Mouse (Mus musculus): ENCODE measurements around the gene Nlrp6. TPM values are rescaled to one million over a fixed set of nuclear protein-coding genes. Genes with fewer than 3 reads are reported as not detected.

Nlrp6 gene
- not detected for total RNA-seq (2023)

DNA sequence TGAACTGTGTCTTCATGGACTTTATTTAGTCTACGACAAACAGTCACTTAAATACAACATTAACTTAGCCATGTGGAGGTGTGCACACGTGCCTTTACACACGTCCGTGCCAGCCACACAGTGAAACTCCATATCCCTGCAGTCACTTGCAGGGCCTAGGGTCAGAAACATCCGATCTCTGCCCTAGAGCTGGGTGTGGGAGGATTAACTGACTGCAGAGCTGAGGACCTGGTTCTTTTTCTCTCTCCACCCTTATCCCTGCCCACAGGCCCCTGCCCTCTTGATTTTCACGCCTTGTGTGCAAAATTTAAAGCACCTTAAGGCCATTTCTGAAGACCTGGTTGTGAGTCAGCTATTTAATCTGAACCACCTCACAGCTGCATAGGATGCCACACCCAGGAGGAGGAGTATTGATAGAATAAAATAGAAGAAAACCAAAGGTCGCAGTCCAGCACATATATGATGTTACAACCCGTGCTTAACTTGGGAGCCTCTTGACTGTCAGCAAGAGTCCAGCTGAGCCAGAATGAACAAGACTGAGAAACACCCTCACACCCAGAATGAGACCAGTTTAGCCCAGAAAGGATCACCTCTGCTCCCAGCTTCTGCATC lies at the start of gene Nlrp6:
TSS of gene Nlrp6 (plus strand) at position 485 of the 612 bp plus-strand sequence.

DNA sequence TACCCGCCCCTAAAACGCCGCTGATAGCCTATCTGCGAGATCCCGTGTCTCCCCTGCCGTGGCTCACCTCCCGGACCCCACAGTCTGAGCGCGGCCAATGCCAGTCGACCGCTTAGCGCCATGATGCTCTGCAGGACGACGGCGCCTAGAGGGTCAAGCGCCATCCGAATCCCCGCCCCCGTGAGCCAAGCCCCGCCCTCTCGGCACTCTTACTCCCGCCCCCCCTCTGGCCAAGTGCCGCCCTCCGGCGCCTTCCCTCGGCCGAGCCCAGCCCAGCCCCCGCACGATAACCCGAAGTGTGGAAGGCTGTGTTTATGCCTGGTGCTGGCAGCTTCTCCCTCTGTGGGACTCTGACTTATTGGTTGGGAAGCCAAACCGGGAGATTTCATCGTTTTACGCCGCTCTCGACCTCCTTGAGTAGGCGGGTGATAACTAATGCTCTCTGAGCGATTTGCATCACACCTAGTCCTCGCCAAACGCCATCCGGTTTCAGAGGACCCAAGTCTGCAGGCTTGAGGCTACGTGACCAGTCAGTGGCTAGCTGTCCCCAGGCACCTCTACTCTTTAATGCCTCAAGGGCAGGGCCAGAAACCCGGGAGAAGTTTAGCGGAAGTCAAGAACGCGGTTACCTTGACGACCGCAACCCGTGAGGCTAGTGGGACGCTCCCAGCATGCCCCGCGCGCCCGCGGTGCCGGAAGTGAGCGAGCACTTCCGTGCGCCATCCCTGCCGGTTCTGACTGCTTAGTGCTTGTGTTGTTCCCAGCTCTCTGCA lies 38.8 kb upstream of the Nlrp6 start, which contains the start of the genes Psmd13 and Sirt3:
TSS of gene Psmd13 (plus strand) at position 273 of the 773 bp plus-strand sequence.
TSS of gene Sirt3 (minus strand) at position 614 of the 773 bp plus-strand sequence.

DNA sequence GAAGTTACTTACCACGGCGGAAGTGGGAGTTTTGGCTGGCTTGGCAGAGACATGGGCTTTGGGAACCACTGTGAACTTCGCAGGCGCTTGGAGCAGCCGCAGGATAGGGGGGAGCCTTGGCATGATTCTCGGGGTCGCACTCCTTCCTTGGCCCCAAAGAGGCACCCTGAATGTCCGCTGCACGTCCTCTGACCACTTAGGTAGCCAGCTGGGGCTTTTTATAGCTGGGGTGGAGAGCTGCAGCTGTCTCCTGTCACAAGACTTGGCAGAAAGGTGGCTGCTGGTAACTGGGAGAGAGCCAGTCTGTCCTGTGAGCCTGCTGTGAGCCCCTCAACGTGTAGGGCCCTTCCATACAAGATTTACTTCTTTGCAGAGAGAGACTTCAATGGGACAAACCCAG lies 20.5 kb upstream of the Nlrp6 start, which contains the start of gene Cox8b:
TSS of gene Cox8b (minus strand) at position 227 of the 400 bp plus-strand sequence.

DNA sequence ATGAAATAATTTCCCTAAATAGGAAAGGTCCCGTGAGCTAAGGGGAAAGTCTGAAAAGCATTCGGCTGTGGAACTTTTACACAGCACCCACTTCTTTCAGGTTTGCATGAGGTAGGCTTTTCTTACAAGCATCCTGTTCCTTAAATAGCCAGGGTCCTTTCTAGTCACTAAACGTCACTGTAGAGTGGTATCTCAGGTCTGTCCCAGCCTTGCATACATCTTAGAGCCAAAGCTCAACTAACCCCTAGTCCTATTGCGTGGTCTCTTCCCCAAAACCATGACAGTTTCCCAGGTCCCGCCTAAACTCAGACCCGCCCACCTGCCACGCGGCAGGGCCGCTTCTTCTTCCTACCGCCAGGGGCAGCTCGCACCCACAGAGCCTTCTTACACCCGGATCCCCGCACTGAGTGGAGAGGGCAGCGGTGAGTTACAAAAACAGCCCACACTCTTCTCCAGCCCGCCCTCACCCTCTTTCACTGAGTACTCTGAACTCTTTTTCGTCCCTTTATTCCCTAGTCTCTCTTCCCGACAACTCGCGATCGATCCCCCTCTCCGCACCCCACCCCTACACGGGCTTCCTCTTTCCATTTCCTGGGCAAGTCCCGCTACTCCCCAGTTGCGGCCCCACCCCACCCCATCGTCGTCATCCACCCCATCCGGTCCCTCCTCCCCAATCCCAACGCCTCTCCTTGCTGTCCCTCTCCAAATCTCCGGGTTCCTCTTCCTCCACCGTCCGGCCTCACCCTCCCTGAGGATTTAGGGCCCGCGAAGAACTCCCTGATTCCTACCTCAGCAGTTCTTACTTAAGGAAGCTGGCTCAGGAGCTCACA lies 20.7 kb downstream of the Nlrp6 start, which contains the start of gene Pgghg:
TSS of gene Pgghg (plus strand) at position 170 of the 830 bp plus-strand sequence.

DNA sequence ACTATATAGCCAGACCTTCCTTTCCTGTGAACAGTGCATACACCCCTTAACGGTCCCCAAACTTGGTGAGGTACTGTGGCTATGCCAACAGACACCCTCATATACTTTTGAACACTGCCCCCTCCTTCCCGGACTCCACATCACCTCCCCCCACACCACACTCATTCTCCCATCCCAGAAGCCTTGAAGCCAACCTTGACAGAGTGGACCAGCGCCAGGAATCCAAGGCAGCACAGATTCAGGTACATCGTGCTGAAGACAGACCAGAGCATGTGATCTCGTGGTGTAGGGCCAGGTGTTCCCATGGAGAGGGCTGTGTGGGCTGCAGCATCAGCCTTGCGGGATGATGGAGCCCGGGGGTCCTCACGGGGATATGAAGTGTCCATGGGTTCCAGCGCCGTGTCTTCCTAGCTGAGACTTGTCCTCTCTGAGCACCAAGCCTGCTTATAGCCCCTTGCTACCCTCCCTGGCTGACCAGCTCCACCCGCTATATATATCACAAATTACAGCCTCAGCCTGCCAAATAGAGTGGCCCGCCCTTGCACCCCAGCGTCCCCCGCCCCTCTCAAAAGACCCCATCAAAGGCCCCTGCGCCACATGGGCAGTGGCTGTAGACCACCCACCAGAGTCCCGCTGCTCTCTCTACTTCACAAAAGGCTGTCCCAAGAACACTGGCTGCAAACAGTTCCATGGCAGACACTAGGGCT lies 29.3 kb downstream of the Nlrp6 start, which contains the start of gene Ifitm5:
TSS of gene Ifitm5 (minus strand) at position 468 of the 707 bp plus-strand sequence.

GRCm38 (mm10) chr7:140955758-140956555 lies 35.3 kb downstream of the Nlrp6 start, which contains the start of the genes Gm45717 and Ifitm2:
Gm45717 (minus strand) TSS chr7:140955937.
Ifitm2 (minus strand) TSS chr7:140955987.

GRCm38 (mm10) chr7:140966921-140967320 lies 46.2 kb downstream of the Nlrp6 start, which contains the start of gene Ifitm1:
Ifitm1 (plus strand) TSS chr7:140967221.

Other genes with a start within 250 kb of the Nlrp6 start
- gene Olfr45, start 239.0 kb upstream of the Nlrp6 start, total RNA-seq (2023): not detected
- gene Olfr541, start 223.6 kb upstream of the Nlrp6 start, total RNA-seq (2023): not detected
- gene Cyp2e1, start 157.2 kb upstream of the Nlrp6 start, total RNA-seq (2023): not detected
- gene Syce1, start 133.1 kb upstream of the Nlrp6 start, total RNA-seq (2023): not detected
- not detected for gene Zfp941, start 98.7 kb upstream of the Nlrp6 start, total RNA-seq (2023)
- not detected for gene Urah, start 85.9 kb upstream of the Nlrp6 start, total RNA-seq (2023)
- not detected for gene Scgb1c1, start 75.4 kb upstream of the Nlrp6 start, total RNA-seq (2023)
- not detected for gene Odf3, start 73.1 kb upstream of the Nlrp6 start, total RNA-seq (2023)
- not detected for gene Gm45785, start 64.6 kb upstream of the Nlrp6 start, total RNA-seq (2023)
- gene Ric8a, start 63.9 kb upstream of the Nlrp6 start, total RNA-seq (2023): 101 TPM
- 32.4 TPM for gene Bet1l, start 63.3 kb upstream of the Nlrp6 start, total RNA-seq (2023)
- 67.4 TPM for gene Psmd13, start 38.9 kb upstream of the Nlrp6 start, total RNA-seq (2023)
- gene Sirt3, start 38.6 kb upstream of the Nlrp6 start, total RNA-seq (2023): 6.3 TPM
- not detected for gene Cox8b, start 20.5 kb upstream of the Nlrp6 start, total RNA-seq (2023)
- gene Pgghg, start 20.5 kb downstream of the Nlrp6 start, total RNA-seq (2023): 12.4 TPM
- not detected for gene Ifitm5, start 29.4 kb downstream of the Nlrp6 start, total RNA-seq (2023)
- not detected for gene Gm45717, start 35.0 kb downstream of the Nlrp6 start, total RNA-seq (2023)
- 12.7 TPM for gene Ifitm2, start 35.1 kb downstream of the Nlrp6 start, total RNA-seq (2023)
- not detected for gene Ifitm1, start 46.3 kb downstream of the Nlrp6 start, total RNA-seq (2023)
- 6.7 TPM for gene Ifitm3, start 89.9 kb downstream of the Nlrp6 start, total RNA-seq (2023)
- gene Ifitm6, start 97.0 kb downstream of the Nlrp6 start, total RNA-seq (2023): 1.6 TPM
- gene Gm17387, start 108.2 kb downstream of the Nlrp6 start, total RNA-seq (2023): not detected
- 1.4 TPM for gene B4galnt4, start 140.2 kb downstream of the Nlrp6 start, total RNA-seq (2023)
- 35.3 TPM for gene Pkp3, start 157.3 kb downstream of the Nlrp6 start, total RNA-seq (2023)
- gene Sigirr, start 179.7 kb downstream of the Nlrp6 start, total RNA-seq (2023): 56.4 TPM
- gene Ano9, start 196.9 kb downstream of the Nlrp6 start, total RNA-seq (2023): not detected
- gene Ptdss2, start 201.5 kb downstream of the Nlrp6 start, total RNA-seq (2023): 6.5 TPM